Mouse (Mus musculus) kidney, adult 9 months (tissue): Measurements from ENCODE around the gene Rgl1.
"Not testable (repeated sequence)": the region's sequence is repeated elsewhere in the genome, so short reads cannot be mapped to it uniquely, and the experiment has no call there.

Experiments used
- DNase-seq: peaks from one replicate; pipeline ENCODE4 v3.0.0; 2022

Gene Rgl1

GRCm38 (mm10) chr1:152784620-152785019 lies 18.5 kb upstream of the Rgl1 start:
- DNase-seq, result no peak

- peak; percentile 83 for DNase-seq
Measured at GRCm38 (mm10) chr1:152779071-152779737, 13.1 kb upstream of the Rgl1 start.

GRCm38 (mm10) chr1:152774601-152775000 lies 8.4 kb upstream of the Rgl1 start:
- DNase-seq, result not testable (repeated sequence)

DNA sequence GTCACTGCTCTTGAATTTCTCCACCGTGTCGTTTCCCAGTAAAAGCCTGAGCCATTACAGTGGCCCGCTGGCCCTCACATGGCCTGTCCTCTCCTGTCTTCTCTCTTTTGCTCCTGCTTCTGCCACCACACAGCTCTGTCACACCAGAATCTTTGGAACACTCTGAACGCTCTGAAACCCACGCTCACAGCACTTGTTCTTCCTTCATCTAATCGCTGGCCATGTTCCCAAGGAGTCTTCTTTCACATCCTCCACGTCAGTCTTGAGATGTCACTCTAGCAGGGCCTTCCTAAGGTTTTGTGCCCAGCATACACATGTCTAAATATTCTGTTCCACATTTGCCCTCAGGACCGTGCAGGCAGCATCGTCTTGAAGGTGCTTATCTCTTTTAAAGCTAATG lies 4.9 kb upstream of the Rgl1 start:
- DNase-seq, result no peak

DNA sequence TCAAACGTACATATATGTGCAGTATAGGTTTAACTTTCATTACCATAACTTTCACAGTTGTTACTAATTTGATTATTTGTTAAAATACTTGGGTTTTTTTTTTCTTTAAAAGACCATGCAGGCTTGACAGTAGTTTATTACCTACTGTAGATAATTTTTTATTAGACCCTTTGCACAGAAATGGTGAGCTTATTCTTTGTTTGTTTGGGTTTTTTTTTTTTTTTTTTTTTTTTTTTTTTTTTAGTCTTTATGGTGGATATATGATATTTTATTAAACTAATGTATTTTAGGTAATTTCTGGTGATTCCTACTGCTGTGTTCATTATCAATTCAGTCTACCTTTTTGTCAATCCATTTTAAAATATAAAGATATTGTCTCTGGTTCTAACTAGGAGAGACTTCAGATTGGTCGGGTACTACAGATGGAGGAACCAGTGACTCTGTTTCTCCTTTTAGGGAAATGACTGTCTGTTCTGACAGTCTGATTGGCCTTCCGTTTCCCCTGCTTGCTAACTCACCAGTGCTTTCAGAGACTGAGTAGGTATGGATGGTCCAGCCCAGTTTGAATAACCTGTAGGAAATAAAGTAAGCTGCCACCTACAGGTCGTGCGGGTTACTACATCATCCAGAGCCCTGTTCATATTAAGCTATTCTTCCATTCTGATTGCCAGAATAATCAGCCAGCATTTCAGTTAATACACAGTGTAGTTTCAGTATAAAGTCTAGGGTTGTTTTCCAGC lies 1.8 kb upstream of the Rgl1 start:
- DNase-seq, result peak; percentile 91

GRCm38 (mm10) chr1:152766804-152767748 lies 925 bp upstream of the Rgl1 start:
- peak; percentile 31 for DNase-seq

DNA sequence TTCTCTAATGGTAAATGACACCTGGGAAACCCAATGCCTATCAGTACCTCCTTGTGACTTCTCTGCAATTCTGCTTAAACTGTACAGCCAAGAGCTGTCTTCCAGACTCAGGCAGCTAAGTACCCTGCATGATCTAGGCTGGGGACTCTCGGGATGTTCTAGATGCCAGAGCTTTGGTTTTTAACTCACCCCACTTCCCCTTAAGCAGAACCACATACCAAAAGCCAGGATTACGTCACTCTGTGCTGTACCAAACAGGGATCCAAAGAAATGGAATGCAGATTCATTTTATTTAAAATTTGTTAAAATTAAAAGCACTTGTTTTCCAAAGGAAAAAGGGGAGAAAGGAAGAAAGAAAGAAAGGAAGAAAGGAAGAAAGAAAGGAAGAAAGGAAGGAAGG lies 4.4 kb downstream of the Rgl1 start:
- DNase-seq, result no peak

DNA sequence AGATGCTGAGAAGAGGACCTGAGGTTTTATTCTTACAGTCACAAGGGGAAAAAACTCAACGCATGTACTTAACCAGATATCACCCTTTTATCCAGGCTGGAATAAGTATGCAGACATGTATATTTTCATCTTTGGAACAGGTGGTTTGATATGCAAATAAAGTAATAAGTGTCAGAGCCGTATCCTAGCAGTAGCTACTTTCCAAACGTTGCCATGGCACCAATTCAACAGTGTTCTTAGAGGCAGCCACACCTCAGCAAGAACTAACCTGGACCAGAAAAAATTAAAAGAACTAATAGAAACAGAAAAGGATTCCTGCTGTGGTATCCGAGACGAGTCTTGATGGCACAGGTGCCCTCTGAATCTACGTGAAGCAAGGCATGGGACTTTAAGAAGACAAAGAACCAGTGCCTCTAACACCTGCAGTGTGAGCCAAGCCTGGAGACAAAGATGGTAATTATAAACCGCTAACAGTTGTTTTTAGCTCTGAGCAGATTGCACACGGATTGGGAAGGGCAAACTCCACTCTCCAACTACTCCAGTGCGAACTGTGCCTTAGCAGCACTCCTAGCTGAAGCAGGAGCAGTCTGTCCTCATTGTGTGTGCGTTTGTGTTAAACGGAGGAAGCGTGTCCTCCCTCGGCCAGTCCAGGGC lies 15.7 kb downstream of the Rgl1 start, which contains the start of gene Apobec4:
Apobec4 (plus strand) TSS at position 240 of the 654 bp plus-strand sequence.
- DNase-seq, result peak; percentile 49

DNA sequence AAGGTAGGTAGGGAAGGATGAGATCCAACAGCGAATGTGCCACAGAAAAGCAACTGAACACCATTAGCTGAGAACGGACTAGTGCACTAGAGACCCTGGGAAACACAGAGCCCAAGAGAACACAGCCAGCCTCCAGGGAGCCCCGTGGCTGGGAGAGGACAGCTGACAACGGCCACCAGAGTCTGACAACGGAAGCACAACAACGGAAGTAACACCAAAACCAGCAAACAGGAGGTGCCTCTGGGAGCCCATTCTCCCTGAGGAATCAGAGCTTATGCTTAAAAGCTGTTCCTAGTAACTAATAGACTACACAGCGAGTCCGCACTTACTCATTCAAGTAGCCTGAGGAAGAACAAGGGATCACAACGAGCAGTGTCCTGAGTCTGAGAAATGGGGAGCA lies 16.9 kb downstream of the Rgl1 start:
- DNase-seq, result no peak

DNA sequence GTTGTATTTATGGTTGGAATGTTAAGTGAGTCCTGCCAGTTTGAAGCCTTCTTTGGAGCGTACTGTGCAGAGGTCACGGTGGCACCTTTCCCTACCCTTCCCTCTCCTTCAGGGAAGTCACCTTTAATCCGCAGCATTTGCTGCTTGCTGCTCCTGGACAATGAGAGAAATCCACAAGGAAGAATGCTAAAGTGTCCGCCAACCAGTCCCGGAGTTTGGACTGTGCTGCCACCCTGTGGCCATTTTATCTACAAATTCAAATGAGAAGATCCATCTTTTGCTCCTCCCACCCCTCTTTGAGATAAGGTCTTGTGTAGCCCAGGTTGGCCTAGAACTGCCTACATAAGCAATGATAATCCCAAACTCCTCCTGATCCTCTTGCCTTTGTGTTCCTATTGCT lies 19.7 kb downstream of the Rgl1 start:
- peak; percentile 91 for DNase-seq

DNA sequence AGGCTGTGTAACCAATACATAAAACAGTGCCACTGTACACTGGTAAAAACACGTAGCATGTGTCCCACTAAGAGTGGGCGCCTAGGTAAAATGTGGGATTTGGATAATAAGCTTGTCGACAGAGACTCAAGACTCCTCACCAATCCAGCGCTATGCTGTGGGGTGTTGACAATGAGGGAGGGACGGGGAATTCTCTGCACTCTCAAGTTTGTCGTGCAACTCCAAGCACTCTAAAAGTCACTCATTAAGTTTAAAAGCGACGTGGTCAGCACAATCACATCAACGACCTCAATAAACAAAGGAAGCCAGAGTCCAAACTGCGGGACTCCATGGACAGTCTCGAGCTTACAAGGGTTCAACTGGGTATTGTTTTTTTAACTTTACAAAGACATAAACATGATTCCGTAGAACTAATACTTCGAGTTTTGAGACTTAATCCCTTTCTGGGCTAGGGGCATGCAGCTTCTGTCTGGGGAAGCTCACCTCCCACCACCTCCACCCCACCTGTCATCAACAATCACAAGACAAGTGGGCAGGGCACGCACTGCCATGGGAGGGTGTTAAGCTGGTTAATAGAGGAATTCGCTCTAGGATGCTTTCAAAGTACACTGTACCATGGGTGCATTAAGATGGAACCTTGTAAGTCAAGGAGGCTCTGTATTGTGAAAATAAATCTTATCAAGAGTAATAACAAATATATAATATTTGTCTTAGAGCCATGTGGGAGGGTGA lies 22.9 kb downstream of the Rgl1 start:
- peak; percentile 29 for DNase-seq

DNA sequence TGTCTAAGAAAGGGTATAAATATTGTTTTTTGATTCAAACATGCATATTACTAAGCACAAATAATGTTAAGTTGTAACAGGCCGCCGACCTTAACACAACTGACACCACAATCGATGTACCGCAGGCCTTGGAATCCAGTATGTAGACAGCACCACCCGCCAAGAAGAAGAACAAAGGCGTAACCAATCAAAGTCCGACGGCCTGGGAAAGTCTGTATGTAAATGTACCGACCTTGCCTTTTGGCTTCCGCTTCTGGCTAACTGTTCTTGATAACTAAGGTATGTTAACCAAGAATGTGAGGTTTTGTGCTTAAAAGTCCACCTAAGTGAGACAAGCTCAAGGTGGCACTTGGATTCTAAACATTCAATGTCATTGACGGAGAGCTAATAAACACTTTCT lies 26.8 kb downstream of the Rgl1 start:
- no peak for DNase-seq

DNA sequence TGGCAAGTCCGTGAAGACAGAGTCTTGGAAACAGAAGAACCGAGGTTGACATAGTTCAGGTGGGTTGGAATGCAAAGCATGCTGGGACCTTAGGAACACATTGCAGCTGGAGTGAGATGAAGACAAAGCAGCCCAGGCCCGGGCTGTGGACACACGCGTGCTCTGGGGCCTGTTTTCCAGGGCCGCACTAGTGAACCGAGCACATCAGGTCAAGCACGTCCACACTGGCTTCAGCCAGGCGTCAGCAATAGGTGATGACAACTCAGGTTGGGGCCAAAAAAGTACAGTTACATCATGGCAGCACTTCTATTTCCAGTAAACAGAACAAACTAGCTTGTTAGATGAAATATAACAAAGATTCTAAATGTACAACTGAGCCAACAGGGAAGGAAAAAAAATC lies 27.4 kb downstream of the Rgl1 start:
- no peak for DNase-seq

DNA sequence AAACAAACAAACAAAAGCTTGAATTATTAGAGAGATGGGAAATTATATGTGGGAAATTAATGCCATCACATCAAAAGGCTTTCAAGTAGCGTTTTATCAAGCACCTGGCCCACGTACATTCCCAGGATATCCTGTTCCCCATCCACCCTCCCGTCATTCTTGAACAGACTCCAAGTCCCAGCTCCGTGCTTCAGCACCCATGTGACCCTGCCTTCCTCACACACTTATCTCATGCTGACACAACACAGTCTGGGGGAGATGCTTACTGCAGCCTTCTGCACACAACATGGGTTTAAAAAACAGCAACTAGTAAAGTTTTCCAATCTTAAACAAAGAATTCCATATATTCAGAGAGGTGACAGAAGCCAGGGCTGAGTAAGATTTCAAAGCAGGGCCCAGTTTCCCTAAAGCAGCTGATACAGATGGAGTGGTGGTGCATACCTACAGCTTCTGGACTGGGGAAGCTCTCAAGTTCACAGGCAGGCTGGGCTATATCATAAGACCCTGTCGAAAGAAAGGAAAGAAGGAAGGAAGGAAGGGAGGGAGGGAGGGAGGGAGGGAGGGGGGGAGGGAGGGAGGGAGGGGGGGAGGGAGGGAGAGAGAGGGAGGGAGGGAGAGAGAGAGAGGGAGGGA lies 38.4 kb downstream of the Rgl1 start:
- DNase-seq, result peak; percentile 19

DNA sequence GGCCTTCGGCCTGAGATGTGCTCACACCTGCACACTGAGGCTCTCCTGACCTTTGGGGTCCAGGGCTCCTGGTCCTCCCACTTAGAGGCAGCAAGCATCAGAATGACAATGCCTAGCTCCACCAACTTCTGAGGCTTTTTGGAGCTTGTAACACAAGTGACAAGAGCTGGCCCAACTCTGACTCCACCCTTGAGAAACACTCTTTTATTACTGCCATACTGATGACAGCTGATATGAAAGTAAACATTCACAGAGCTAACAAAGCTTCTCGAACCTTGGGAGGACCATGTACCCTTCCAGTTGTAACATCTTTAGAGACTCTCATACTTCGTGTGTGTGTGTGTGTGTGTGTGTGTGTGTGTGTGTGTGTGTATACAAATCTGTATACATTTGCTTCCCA lies 40.1 kb downstream of the Rgl1 start:
- DNase-seq, result no peak

DNA sequence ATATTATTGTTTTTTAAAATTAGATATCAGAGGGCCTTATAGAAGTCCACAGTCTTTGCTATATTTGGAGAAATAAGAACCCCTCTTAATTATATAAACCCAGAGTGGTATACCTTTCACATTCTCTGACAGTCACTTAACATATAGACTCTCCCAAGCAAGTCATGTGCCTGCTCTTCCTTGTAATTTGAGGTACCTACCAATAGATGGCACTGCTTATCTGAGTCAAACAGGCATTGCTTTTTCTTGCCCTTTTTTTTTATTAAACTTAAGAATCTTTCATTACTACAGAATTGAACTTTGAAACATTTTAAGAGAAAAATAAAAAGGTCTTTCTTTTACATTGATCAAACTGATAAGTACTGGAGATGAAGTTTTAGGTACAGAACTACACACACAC lies 41.9 kb downstream of the Rgl1 start:
- peak; percentile 39 for DNase-seq

- DNase-seq, result no peak
Measured at GRCm38 (mm10) chr1:152721535-152722198, 44.5 kb downstream of the Rgl1 start.

- no peak for DNase-seq
Measured at GRCm38 (mm10) chr1:152720969-152721368, 45.2 kb downstream of the Rgl1 start.

DNA sequence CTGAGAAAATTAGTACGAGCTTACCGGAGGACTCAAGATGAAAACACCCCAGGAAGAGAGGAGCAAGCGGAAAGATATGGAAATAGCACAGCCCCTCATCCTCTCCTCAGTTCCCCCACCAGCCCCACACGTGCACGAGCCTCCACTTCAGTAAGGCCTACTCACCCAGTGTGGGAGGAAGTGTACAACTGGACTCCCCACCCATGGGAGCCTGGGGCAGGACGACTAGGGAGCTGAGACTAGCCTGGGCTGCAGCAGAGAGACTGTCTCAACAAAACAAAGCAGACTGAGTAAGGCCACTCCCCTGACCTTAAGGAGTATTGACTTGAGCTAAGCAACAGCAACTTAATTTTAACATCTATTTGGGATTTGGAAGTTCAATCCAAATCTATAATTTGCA lies 48.0 kb downstream of the Rgl1 start:
- DNase-seq, result no peak

DNA sequence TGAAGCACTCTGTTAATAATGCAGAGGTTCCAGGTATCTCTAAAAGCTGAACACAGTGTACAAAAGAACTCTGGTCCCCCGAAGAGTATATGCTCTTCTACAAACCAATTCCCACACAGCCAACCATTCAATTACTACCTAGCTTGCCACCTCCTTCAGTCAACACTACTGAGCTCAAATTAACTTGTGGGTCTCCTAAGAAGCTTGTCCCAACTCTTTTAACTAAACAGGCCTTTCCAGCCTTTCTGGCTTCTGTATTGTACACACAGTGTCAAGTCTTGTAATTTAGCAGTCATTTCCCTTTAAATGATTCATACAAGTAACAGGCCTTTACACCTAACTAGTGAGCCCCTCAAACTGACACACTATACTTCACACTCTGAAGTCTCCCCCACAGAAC lies 48.8 kb downstream of the Rgl1 start:
- DNase-seq, result no peak

DNA sequence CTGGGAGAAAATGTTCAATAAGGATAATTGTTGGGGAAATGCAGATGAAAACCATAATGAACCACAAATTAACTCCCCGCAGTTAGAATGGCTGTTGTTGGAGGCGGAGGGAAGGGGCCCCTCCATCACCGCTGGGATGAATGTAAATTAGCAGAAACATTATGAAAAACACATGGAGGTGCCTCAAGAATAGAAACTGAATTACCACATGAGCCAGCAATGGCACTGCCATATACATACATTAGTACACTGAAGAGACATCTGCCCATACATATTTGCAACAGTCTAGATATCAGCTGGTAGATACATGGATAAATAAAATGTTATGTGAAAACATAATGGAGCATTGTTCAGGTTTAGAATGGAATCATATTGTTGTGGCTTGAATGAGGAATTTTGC lies 51.7 kb downstream of the Rgl1 start:
- no peak for DNase-seq
